Mouse (Mus musculus) urinary bladder, postnatal 36 days (tissue): ENCODE measurements around the gene Rgs5.

Source experiments
- DNase-seq, 2 experiments: peaks; one replicate each; pipeline ENCODE4 v3.0.0; 2022; ENCODE audit warnings: low spot score in 2 of 2, mixed read lengths in 1 of 2

The Rgs5 gene

DNA sequence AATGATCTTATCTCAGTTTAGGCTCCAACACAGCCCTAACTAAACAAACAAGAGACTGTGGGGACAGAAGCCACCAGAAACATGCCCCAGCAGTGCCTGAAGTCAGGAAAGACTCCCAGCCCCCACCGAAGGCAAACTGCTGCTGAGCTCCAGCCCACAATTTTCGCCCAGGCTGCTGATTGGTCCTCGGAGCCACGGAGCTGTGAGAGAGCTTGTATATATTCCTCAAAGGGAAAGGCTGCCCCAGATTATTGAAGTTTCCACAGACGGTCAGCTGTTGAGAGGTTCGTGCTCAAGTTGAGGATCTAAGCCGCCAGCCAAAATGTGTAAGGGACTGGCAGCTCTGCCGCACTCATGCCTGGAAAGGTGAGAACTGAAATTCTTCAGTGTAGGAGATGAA lies at the start of gene Rgs5:
Rgs5 (plus strand) TSS at position 246 of the 400 bp plus-strand sequence.
- DNase-seq = peak; percentile 20 to 41

- no peak for DNase-seq
These were observed 49.1 kb upstream of the Rgs5 start for GRCm38 (mm10) chr1:169606164-169606563.

- no peak for DNase-seq
These were observed 25.6 kb upstream of the Rgs5 start for GRCm38 (mm10) chr1:169629738-169630137.

DNA sequence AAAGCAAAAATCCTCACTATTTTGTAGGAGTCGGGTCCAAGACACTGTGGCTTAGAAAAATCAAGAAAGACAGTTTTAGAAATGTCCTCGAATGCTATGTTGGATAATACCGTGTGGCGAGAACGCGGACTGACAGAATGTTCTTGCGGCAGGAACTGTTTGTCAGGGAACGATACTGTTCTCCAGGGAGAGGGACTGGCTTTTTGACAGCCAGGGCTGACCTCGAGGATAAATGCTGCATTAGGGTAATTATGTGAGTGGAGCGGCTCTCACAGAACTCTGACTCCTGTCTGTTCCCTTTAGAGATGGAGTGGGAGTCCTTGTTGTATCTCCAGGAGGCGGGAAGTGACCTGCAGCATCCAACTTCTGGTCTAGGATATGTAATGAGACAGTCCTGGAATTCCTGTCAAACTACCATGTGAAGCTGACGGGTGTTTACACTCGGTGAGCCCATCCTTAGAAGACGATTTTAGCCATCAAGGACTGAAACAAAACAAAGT lies 18.0 kb upstream of the Rgs5 start:
- DNase-seq = no peak

DNA sequence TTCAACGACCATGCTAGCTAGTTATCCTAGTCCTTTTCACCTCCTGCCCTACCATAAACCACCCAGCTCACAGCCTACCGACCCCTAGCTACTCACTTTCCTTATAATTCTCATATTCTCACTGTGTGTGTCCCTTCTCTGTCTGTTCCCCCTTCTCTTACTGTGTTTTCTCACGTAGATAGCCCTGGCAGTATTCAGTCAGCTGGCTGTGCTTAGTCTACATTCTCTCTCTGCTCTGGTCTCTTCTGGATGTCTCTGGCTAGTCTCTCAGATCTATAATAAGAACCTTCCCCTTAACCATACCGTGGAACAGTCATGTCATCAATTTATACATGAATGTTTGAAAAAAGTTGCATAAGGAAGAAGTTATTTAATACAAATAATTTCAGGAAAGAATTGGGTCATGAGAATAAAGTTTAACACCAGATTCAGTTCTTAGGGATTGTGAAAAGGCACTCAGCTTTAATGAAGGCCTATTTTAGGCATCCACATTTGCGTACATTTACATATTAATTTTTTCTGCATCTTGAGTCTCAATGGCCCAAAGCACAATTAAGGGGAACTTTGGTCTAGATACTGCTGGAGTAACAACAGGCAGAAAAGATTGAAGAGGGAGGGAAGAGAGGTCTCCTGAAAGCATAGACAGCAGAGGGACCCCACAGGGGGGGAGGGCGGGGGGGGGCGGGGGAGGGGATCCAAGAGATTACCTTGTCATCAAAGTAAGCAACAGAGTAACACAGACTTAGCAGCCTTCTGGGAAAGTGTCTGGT lies 10.2 kb upstream of the Rgs5 start:
- DNase-seq = no peak

DNA sequence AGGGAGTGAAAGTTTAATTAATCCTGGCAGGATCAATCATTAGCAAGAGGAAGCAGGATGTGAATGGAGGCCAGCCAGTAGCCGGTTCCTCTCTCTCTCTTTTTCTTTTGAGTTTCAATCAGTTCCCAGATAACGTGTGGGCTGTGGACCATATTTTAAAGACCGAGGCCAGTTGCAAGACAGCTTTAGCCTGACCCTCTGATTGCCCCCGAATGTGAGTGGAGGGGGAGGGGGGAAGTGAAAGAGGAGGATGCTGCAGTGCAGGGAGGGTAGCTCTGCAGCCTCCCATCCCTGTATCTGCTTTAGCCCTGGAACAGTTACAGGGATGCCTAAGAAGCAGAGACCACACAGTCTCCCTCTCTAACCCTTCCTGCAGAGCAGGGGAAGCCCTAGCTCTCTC lies 4.2 kb downstream of the Rgs5 start:
- no peak for DNase-seq

GRCm38 (mm10) chr1:169667328-169667727 lies 12.0 kb downstream of the Rgs5 start:
- DNase-seq = no peak

GRCm38 (mm10) chr1:169670705-169671104 lies 15.4 kb downstream of the Rgs5 start:
- no peak for DNase-seq

DNA sequence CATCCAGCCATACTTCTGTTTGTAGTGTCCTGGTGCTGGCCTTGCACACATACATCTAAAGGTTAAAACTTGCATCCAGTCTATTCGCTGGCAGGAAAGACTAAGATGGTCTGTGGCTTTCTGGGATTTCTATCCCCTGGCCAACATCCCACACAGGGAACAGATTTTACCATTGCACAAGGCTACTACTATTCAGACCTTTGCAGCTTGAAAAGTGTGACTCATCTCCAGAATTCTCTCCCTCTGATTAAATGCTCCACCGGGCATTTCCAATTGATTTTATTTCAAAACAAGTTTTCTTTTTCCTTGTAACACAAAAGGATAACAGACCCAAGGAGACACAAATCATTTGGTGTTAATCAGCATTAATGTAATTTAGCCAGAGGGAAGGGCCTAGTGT lies 16.5 kb downstream of the Rgs5 start:
- no peak for DNase-seq

DNA sequence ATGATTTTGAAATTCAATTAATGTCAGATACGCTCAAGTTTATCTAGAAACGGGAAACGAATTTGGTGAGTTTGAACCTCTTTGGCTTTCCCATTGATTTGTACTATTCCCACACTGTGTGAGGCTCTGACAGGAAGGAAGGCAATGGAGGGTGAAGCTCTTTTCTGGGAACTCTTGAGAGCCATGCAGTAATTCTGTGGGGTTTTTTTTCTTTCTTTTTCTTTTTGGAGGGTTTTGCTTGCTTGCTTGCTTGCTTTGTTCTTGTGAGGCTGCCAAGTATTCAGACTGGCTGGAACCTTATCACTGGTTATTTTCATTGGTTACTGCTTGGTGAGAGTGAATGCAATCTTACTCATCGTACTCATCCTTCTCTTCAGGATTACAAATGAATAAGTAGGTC lies 17.0 kb downstream of the Rgs5 start:
- no peak for DNase-seq

DNA sequence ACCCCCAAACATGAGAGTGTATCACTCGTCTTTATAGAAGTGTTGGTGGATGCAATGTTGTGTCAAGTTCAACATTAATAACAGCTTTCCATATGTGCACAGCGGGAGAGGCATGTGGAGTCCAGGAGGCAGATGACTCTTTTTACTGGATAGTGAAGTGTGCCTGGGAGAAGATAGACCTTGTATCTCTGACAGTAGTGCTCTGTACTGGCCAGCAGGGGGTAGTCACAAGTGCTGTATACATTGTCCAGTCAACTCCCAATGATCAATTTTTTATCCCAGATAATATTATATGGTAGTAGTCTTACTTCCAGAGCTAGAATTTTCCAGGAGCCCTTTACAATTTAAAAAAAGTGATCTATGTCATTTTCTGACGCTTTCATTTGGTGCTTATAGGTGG lies 18.8 kb downstream of the Rgs5 start:
- no peak for DNase-seq

DNA sequence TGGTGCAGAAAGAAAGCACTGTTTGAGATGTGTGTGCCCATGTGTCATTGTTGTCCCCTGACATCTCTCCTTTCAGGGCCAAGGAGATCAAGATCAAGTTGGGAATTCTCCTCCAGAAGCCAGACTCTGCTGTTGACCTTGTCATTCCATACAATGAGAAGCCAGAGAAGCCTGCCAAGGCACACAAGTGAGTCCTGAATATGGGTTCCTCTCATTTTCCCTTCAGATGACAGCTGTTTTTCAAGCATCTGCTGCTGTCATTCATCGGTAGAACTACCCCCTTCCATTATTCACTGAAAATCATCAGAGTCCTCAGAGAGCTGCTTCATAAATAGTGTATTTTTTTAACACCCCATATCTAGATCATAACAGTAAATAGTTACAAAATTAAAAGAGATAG lies 21.4 kb downstream of the Rgs5 start:
- DNase-seq = no peak

GRCm38 (mm10) chr1:169680455-169681208 lies 25.3 kb downstream of the Rgs5 start:
- DNase-seq = no peak

DNA sequence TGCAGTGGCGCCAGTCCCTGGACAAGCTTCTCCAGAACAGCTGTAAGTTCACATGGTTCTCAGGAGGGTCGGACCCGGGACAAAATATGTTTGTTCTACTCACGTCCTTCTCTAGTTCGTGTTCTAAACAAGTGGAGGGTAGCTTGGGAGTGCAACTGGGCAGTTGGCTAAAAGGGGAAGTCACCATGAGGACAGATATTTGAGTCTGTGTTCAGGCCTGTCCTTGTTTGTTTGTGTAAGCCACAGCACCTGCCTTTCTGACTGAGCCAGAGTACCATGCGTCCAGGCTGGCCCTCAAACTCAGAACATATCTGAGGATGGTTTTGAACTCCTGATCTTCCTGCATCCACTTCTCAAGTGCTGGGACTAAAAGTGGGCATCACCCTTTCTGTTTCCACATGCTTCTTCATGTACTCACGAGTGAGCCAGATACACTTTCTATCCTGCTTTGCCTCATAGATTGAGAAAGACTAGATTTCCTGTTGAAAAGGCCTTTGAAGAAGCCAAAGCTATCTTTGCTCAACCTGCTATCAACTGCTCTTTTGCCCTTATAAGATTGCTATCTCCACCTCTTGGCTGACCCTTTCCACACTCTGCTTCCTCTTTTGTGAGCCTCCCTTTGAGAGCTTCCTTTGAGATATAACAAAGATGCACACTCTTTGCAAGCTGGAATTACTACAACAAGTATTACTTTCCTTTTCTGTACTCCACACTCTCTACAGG lies 27.6 kb downstream of the Rgs5 start:
- no peak for DNase-seq

DNA sequence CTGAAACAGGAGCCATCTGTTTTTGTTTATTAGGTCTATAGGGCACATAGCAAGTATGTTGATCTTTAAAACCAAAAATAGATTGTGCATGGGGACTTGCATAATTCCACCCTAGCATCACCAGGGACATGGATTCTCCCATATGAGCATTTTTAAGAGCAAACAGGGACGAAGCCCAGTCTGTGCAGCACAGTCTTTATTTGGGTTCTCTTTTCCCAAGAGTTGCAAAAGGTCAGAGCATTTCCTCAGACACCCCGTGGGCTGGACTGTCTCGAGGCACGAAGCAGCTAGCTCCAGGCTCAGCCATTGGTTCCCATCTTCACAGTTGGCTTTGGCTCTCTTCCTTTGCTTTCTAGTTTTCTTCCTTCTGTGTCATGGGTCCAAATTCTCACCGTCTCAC lies 30.0 kb downstream of the Rgs5 start:
- no peak for DNase-seq

DNA sequence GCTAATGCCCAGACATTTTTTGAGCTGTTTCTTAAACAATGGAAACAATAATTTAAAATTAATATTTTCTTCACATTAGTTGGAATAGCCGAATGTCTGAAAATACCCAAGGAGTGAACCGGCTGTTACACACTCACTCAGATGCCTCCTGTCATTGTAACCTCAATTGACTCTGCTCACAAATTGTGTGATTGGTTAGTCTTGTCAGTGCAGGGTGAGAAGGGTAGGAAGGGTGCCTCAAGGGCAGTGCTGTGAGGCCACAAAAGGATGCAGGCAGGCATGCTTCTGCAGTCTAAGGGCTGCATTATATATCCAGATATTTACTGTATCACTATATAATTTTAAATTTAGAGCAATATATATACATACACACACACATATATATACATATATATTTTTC lies 37.7 kb downstream of the Rgs5 start:
- no peak for DNase-seq

GRCm38 (mm10) chr1:169693537-169693936 lies 38.2 kb downstream of the Rgs5 start:
- no peak for DNase-seq

DNA sequence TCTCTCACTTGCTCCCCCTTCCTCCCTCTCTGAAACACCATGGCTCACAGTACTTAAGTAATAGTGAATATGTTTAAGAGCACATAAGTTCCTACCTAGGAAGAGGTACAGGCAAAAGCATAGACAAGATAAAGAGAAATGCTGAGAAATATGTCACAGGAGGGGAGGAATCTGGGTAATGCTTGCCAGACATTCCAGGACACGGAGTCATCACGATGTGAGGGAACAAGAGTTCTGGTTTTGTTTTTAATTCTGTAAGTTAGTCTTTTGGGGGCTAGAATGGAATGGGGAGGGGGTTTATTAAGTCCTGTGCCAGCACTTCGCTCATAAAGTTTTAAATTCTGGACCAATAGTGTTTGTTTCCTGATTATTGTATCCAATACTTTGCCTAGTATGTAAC lies 40.1 kb downstream of the Rgs5 start:
- DNase-seq = no peak

DNA sequence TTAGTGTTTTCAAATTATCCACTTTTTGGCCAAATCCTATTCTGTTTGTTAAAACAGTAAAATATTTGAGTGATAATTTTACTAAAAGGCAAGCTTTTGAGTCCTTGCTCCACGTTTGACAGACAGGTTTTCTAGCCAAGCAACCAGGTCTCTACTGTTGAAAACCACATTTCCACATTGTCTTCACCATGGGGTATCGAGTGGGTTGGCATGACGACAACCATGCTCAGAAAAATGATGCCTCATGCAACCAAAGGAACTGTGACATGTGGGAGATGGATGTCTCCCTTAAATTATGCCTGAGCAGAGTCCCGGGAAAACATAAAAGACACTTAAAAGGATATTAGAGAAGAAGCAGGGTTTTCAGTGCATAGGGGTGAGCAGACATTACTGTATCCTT lies 41.9 kb downstream of the Rgs5 start:
- no peak for DNase-seq

DNA sequence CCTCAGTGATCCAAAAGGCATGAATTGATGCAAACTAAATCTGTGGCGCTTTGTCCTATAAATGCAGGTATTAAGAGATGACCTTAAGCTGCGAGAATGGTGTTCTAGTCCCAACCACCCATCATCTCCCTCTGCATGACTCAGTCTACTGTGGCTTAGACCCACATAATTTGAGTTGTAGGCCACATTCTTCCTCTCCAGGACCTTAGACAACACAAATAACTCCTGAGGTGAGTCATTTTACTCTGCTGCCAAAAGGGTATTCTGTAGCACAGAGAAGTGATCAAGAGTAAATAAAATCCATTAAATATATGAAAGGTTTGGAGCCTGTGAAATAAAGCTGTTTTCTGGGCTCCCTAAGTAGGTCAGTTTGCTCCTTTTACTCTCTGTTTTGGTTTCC lies 43.9 kb downstream of the Rgs5 start:
- DNase-seq = no peak

DNA sequence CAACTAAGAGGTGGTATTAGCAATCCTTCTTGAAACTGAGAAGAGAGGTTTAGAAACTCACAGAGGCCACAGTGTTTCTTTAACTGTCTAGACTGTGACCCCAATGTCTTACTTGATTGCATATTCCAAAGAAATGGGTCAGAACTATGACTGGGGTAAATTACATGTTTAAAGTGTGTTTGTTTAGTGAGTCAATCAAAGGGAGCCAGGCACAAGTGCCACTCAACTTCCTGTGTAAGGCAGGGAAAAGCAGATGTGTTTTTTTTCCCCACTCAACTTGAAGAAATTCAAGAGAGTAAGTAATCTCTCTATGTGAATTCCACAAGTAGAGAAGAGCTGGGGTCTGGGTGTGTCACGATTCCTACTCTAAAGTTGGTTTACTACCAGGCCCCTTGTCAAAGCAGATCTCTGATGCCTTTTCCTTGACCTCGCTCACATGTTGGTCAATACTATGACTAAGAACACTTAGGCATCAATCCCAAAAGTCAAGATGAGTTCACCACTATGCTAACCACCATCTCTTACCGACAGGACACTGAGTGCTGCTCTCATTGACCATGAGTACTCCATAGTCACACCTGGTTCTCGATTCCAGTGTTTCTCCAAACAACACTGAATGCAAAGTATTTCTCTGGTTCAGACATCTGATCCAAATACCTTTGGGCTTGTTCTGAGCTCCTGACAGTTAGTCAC lies 49.2 kb downstream of the Rgs5 start:
- DNase-seq = no peak

DNA sequence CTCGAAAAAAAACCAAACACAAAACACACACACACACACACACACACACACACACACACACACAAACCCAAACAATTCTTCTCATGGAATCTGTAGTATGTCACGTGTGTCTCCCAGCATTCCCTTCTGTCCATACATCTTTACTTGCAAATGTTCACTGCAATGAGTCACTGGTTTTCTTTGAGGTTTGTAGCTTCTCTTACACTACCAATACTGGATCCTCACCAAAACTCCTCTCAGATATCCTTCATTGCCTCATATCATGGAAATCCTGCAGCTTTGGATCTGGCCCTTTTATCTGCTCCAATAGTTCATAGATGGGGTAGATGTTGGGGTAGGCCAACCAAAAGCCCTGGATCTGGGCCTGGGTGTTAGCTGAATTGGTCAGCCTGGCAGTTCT lies 66.5 kb downstream of the Rgs5 start:
- no peak for DNase-seq
